Mouse (Mus musculus) kidney, postnatal 25 days (tissue): ENCODE data around the gene Clec4g.
A peak's percentile ranks its signal among the peaks of the same experiment; 100 is the strongest.

Source experiments
- DNase-seq, 2 experiments: peaks; one replicate each; pipeline ENCODE4 v3.0.0; 2021; ENCODE audit warnings: mixed read lengths in 2 of 2

Gene Clec4g

DNA sequence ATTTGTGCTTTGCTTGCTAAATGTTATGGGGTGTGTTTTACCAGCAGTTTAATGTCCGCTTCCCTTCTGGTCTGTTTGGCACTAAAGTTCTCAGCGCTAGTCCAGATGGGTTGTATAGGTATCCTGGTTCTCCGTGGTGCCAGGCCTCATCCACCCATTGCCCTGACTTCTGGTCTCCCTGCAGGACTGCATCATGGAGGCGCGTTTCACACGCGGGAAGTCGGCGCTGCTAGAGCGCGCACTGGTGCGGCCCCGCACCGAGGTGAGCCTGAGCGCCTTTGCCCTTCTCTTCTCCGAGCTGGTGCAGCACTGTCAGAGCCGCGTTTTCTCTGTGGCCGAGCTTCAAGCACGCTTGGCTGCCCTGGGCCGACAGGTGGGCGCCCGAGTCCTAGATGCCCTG is 41.6 kb downstream of the Clec4g start:
- no peak for DNase-seq

DNA sequence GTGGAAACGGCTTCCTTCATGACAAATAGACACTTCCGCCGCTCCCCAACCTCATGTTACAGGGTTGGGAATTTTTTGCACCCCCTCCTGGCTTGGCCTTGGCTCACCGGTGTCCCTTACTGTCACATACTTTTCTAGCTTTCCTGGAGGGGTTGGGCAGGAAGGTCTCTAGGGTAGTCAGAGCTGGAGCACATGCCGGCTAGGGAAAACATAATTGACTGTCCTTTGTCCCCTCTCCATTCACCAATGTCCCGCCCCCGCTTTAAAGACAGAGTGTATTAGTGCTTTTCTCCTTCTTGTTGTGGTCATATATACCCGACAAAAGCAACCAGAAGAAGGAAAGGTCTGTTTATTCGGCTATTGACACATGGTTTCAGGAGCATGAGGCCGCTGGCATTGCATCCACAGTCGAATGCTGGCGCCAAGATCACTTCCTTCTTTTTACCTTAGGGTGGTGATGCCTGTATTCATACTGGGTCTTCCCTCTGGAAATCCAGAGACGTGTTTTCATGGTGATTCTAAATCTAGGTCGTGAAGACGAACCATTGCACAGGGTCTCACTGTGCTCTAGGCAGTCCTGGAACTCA is 43.4 kb downstream of the Clec4g start:
- DNase-seq: peak in 1 of 2 experiments; percentile 13

DNA sequence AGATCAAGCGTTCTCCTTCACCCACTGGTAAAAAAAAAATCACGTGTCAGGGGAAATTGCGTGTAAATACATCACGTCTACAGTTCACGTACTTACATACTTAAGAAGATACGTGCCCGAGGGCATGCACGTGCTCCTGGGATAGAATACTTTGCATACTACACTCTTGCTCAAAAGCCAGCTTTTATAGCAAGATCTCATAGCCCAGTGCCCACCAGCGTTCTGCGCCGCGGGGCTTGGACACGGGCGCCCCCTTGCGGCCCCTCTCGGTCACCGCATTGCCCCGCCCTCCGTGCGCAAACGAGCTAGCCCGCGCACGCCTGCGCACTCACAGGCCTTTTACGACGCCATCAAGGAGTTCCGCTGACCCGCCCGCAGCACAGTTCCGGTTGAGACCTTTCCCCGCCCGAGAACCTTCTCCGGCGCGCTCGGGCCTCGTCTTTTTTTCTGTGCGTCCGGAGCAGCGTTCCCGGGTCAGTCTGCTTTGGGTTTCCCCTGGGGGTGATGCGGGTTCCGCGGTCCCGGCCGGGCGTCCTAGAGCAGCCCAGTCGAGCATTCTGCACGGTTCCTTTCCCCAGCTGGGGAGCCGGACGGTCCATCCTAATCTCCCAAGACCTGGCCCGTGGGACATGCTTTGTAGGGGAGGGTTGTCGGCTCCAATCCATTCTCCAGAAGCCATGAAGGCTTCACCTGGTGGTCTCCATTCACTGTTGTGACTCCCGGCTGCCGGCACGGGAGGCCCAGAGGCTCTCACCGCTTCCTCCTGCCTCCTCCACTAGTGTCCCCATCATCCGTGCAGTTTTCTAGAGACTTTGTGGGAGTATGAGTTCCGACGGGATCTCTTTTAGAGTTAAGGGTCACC is 44.1 kb downstream of the Clec4g start, which contains the start of gene Trappc5:
Gene Trappc5 (plus strand): TSS at position 169 of the 862 bp plus-strand sequence.
- DNase-seq: peak; percentile 94 to 96

DNA sequence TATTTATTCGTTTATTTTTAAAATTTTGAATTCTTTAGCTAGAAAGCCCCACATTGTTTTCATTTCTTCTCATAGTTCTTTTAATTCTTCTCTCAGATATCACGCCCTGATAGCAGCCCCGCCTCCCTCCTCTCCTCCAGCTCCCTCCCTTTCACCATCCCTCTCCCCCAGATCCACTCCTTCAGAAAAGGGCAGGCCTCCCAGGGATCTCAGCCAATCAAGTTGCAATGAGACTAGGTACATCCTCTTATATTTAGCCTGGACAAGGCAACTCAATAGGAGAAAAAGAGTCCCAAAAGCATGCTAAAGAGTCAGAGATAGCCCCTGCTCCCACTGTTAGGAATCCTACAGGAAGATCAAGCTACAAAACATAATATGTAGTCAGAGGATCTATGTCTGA is 45.8 kb downstream of the Clec4g start:
- DNase-seq: no peak

DNA sequence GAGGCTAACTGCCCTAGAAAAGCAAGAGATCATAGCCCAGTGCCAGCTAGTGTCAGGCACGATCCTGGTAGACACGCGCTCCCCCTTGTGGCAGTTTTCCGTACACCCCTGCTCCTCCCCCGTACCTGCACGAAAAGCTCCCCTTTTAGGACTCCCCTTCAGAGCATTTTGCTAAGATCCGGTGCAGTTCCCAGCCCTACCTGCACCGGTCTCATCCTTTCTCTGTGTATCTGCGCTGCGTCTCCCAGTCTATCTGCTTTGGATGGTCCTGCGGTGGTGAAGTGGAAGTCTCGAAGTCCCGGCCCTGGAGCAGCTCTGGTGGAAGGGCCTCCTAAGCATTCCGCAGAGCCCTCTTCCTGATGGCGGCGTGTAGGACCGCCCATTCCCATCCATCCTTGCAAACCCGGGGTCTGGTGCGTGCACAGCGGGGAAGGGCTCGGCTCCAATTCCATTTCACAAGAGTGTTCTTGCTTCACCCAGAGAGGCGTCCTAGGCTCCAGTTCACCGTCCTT is 48.4 kb downstream of the Clec4g start, which contains the start of gene Fcor:
Gene Fcor (minus strand): TSS at position 383 of the 512 bp plus-strand sequence.
- DNase-seq: peak; percentile 83 to 90

DNA sequence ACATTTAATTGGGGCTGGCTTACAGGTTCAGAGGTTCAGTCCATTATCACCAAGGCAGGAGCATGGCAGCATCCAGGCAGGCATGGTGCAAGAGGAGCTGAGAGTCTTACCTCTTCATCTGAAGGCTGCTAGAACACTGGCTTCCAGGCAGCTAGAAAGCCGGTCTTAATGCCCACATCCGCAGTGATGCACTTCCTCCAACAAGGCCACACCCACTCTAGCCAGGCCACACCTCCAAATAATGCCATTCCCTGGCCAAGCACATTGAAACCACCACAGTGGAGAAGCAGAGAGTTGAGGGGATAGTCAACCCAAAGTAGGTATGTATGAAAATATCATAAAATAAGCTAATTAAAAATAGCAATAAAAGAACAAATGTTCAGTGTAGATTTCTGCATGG is 50.1 kb downstream of the Clec4g start:
- DNase-seq: no peak

DNA sequence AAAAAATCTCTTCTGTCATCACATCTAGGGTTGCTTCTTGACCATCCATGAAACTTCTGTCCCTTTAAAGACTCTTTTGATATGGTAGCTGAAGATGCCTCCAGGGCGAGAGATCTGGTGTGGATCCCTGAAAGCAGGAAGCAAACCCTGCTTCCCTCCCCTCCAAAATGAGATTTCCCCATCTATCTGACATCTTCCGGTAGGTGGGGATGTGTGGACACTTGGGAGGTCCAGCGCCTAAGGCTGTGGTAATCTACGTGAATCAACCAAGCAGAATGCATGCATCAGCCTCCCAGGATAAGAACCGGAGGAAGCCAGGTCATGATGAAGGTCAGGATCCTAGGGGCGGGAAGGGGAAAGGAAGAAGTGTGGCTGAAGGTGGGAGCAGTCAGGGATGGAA is 54.9 kb downstream of the Clec4g start, which contains the start of gene Mcemp1:
Gene Mcemp1 (plus strand): TSS at position 248 of the 400 bp plus-strand sequence.
- no peak for DNase-seq

DNA sequence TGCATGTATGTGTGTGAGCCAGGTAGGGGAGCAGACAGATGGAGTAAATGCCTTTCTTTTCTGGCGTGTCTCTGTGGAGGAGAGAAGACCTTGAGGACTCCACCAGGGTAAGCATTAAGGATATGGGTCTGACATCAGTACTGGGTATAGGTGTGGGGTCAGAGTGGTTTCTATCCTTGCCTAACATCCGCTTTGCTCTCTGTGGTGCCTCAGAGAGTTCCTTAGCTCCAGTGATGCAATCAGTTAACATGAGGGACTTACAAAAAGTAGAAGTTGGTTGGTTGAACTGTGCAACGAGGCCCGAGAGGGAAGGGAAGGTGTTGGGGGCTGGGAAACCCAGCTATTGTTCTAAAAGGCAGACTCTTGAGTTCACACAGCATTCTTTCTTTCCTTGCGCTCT is 56.0 kb downstream of the Clec4g start:
- no peak for DNase-seq

DNA sequence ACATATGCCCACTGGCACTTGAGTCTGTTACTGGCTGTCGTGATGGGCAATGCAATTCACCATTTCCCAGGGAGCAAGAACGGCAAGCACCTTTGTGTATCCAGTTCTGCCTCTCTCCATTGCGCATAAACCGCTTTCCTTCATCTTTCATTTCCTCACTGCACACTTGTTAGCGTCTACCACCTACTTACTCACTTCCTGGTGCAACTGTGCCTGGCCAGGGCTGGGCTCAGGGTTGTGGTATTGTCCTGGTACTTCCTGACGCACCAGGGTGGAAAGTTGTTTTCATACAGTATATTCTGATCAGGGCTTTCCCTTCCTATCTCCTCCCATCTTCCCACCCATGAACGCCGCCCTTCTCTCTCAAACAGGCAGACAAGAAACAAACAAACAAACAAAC is 59.6 kb downstream of the Clec4g start:
- no peak for DNase-seq
